Mouse (Mus musculus) neural tube, embryonic 15.5 days (tissue): ENCODE measurements around the gene Rnf169. TPM values are rescaled to one million over a fixed set of nuclear protein-coding genes. Genes with fewer than 3 reads are reported as not detected.

Experiments
- ATAC-seq: fragments of 200-750 bp; cut with Nextera tagmentation; 2 replicates; pipeline ENCODE4 v1.8.0; 2017; ENCODE audit warnings: mild to moderate bottlenecking, moderate TSS enrichment, moderate library complexity; ENCODE audit not compliant: low FRiP score
- H3K27ac ChIP-seq: fragments of 300-500 bp; sonication (generic); replicated peaks from 2 replicates; pipeline ENCODE4 v1.5.1; 2015; ENCODE audit warnings: mild to moderate bottlenecking, inconsistent platforms
- H3K27me3 ChIP-seq: fragments of 300-500 bp; sonication (generic); replicated peaks from 2 replicates; pipeline ENCODE4 v1.6.1; 2015; ENCODE audit warnings: inconsistent platforms
- H3K36me3 ChIP-seq: fragments of 300-500 bp; sonication (generic); 2 replicates; pipeline ENCODE4 v1.6.1; 2015; ENCODE audit warnings: inconsistent platforms
- H3K4me1 ChIP-seq: fragments of 300-500 bp; sonication (generic); 2 replicates; pipeline ENCODE4 v1.6.1; 2015; ENCODE audit warnings: inconsistent platforms
- H3K4me2 ChIP-seq: fragments of 300-500 bp; sonication (generic); 2 replicates; pipeline ENCODE4 v1.6.1; 2015; ENCODE audit warnings: inconsistent platforms, mild to moderate bottlenecking, moderate library complexity
- H3K4me3 ChIP-seq: fragments of 300-500 bp; sonication (generic); replicated peaks from 2 replicates; pipeline ENCODE4 v1.5.1; 2015; ENCODE audit warnings: mild to moderate bottlenecking, inconsistent platforms
- H3K9ac ChIP-seq: fragments of 300-500 bp; sonication (generic); replicated peaks from 2 replicates; pipeline ENCODE4 v1.6.1; 2015; ENCODE audit warnings: mild to moderate bottlenecking, inconsistent platforms
- H3K9me3 ChIP-seq: fragments of 300-500 bp; sonication (generic); replicated peaks from 2 replicates; pipeline ENCODE4 v1.6.1; 2016; ENCODE audit warnings: inconsistent platforms
- WGBS: fragments of 180-500 bp; shearing (Covaris S2); methylation state at CpG from one replicate; pipeline ENCODE4 v1.1.7; 2015; ENCODE audit warnings: mixed read lengths; 5-methylcytosine and 5-hydroxymethylcytosine counted together
- polyA plus RNA-seq: library from polyadenylated mRNA; unstranded; fragments of >200 nt; fragmentation: Nextera tagmentation; extraction: Ambion mirVana; gene quantifications from 2 replicates; pipeline ENCODE4 v1.2.1, GENCODE M21; 2015

Rnf169 gene
- polyA plus RNA-seq, 1 experiment from 2014 or later: 4.2 TPM

DNA sequence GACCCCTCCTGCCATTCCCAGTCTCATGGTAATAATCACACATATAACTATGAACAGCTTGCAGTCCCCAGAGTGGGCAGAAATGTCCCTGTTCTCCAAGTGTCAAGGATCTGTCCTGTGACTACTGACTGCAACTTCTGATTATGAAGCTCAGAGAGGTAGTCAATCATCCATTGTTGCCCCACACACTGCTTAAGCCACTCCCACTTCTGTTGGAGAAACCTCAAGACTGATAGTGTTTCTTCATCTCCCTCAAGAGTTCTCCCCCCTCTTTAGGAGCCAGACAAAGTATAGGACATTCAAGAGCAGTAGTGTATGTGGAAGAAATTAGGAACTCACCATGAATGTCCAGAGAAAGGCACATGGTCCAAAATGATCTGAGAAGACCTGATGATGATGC is 92.5 kb downstream of the Rnf169 start:
- no peak overlapping the region for H3K4me2 ChIP-seq
- H3K27me3 ChIP-seq: no peaks in the 10 kb centered on the region
- H3K36me3 ChIP-seq: no peaks in the 10 kb centered on the region
- H3K4me3 ChIP-seq: no peak overlapping the region
- no peak for ATAC-seq
- no peak overlapping the region for H3K9ac ChIP-seq
- H3K4me1 ChIP-seq: peaks cover 6% of the 10 kb centered on the region; the same call in 1 of the 2 replicates
- no peaks in the 10 kb centered on the region for H3K9me3 ChIP-seq
- no peak overlapping the region for H3K27ac ChIP-seq

DNA sequence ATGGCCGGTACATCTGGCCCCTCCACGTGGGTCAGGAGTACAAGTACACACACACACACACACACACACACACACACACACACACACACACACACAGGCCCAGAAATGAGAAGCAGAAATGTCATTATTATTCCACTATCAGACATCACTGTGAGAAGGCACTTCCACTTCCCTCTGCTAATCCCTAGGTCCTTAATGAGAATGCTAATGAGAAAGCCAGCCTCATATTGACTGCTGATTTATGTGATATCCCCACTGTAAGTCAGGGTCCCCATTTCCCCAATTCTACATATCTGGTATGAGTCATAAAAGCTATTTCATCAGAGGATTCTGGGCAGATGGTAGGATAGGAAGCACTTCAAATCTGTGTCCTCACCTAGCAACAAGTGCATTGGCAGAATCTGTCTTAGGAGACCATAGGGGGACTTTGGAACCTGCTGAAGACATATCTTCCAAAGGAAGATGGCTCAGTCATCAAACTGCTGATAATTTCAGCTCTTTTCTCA is 93.0 kb downstream of the Rnf169 start:
- Histone ChIP-seq H3K36me3 (no peaks in the 10 kb centered on the region), H3K4me1 (peaks cover 6% of the 10 kb centered on the region; the same call in 1 of the 2 replicates), H3K9me3 (no peaks in the 10 kb centered on the region), H3K4me2 (no peak overlapping the region), H3K9ac (no peak overlapping the region), H3K27ac (no peak overlapping the region), H3K4me3 (no peak overlapping the region), H3K27me3 (no peaks in the 10 kb centered on the region)
- 81% methylated on average over 2 of the region's 2 CpGs for WGBS
- ATAC-seq: no peak

GRCm38 (mm10) chr7:99878254-99878653 is 102.0 kb downstream of the Rnf169 start:
- 39% methylated on average over 2 of the region's 2 CpGs for WGBS
- no peak overlapping the region for H3K27ac ChIP-seq
- ATAC-seq: peak; percentile 61; the same call in 1 of the 2 replicates
- H3K9ac ChIP-seq: no peak overlapping the region
- peaks cover 7% of the 10 kb centered on the region; the same call in 1 of the 2 replicates for H3K4me1 ChIP-seq
- no peak overlapping the region for H3K4me3 ChIP-seq
- no peaks in the 10 kb centered on the region for H3K27me3 ChIP-seq
- H3K9me3 ChIP-seq: no peaks in the 10 kb centered on the region
- no peak overlapping the region for H3K4me2 ChIP-seq
- no peaks in the 10 kb centered on the region for H3K36me3 ChIP-seq

DNA sequence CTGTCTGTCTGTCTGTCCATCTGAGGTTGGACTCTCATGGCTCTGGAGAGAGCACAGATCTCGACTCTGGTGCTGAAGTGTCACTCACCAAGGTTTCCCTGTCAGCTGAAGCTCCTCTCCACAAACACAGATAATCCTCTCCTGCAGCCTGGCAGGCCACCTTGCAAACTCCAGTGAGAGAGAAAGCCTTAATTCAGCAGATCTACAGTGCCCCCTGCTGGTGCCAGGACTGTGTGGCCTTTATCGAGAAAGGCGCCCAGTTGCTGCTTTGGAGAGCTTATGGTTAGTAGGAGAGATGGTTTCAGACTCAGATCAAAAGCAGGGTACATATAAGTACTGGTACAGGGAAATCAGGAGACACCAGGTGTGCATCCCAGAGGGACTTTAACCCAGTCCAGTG is 103.9 kb downstream of the Rnf169 start:
- Histone ChIP-seq H3K36me3 (no peaks in the 10 kb centered on the region), H3K27ac (no peak overlapping the region), H3K4me1 (peaks cover 7% of the 10 kb centered on the region; the same call in 1 of the 2 replicates), H3K9ac (no peak overlapping the region), H3K4me2 (no peak overlapping the region), H3K9me3 (no peaks in the 10 kb centered on the region), H3K27me3 (no peaks in the 10 kb centered on the region), H3K4me3 (no peak overlapping the region)
- under 1% methylated on average over 3 of the region's 3 CpGs for WGBS
- ATAC-seq: peak; percentile 57; the same call in 1 of the 2 replicates

- ATAC-seq: no peak
- WGBS: 53% methylated on average over 5 of the region's 5 CpGs
- H3K36me3 ChIP-seq: no peaks in the 10 kb centered on the region
These were observed 104.4 kb downstream of the Rnf169 start for GRCm38 (mm10) chr7:99875891-99876290.

DNA sequence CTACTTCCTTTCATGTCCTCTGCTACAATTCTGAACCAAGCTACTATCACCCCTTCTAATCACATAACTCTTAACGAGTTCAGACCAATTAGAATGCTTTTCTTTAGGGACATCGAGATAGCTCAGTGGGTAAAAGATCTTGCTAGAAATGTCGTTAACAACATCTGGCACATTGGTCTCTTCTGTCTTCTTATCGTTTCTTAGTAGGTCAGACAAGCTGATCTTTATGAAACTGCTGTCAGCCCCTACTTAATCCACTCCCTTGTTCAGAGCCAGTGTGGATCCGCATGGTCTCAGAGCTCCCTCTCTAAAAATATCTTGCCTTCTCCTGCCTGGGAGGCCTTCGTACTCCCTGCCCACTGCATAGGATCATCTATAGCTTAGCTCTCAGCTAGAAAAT is 106.3 kb downstream of the Rnf169 start:
- no peaks in the 10 kb centered on the region for H3K36me3 ChIP-seq
- 68% methylated on average over 6 of the region's 6 CpGs for WGBS
- H3K27ac ChIP-seq: no peak overlapping the region
- H3K4me3 ChIP-seq: no peak overlapping the region
- H3K9me3 ChIP-seq: no peaks in the 10 kb centered on the region
- no peaks in the 10 kb centered on the region for H3K27me3 ChIP-seq
- no peak for ATAC-seq
- 0 out of 2 replicates have a peak overlapping the region, but pooled peaks have one; percentile 8 for H3K9ac ChIP-seq
- H3K4me2 ChIP-seq: no peak overlapping the region
- peaks cover 7% of the 10 kb centered on the region; the same call in 1 of the 2 replicates for H3K4me1 ChIP-seq

More at GRCm38 (mm10) chr7:99875891-99876290, 104.4 kb downstream of the Rnf169 start:
- H3K4me3 ChIP-seq: no peak overlapping the region
- H3K4me2 ChIP-seq: no peak overlapping the region
- no peaks in the 10 kb centered on the region for H3K9me3 ChIP-seq
- H3K4me1 ChIP-seq: peaks cover 7% of the 10 kb centered on the region; the same call in 1 of the 2 replicates
- no peak overlapping the region for H3K9ac ChIP-seq
- H3K27ac ChIP-seq: no peak overlapping the region
- H3K27me3 ChIP-seq: no peaks in the 10 kb centered on the region

Other genes with a start within 250 kb of the Rnf169 start
- gene Olfr521, start 216.9 kb downstream of the Rnf169 start, polyA plus RNA-seq: not detected in 2 replicates
- gene Neu3, start 152.0 kb downstream of the Rnf169 start, polyA plus RNA-seq: 2.4 and 3.6 TPM in 2 replicates
- gene Xrra1, start 121.3 kb downstream of the Rnf169 start, polyA plus RNA-seq: 0.84 and 0.97 TPM in 2 replicates
- gene Spcs2, start 117.0 kb downstream of the Rnf169 start, polyA plus RNA-seq: 284 and 313 TPM in 2 replicates
- gene Chrdl2, start 25.7 kb upstream of the Rnf169 start, polyA plus RNA-seq: 0.28 and 0.37 TPM in 2 replicates
- gene Pold3, start 141.1 kb upstream of the Rnf169 start, polyA plus RNA-seq: 40.3 and 46.8 TPM in 2 replicates
- 16.9 and 17.0 TPM in 2 replicates for gene Lipt2, start 178.8 kb upstream of the Rnf169 start, polyA plus RNA-seq
- gene Kcne3, start 196.1 kb upstream of the Rnf169 start, polyA plus RNA-seq: 0.99 and 6.4 TPM in 2 replicates
- 24.2 and 26.1 TPM in 2 replicates for gene Pgm2l1, start 246.9 kb upstream of the Rnf169 start, polyA plus RNA-seq